Mouse (Mus musculus): ENCODE results near the gene Borcs8. TPM values are rescaled to one million over a fixed set of nuclear protein-coding genes. Genes with fewer than 3 reads are reported as not detected.

Borcs8 gene
- polyA plus RNA-seq, 2 experiments: 61.8 to 84.2 TPM

DNA sequence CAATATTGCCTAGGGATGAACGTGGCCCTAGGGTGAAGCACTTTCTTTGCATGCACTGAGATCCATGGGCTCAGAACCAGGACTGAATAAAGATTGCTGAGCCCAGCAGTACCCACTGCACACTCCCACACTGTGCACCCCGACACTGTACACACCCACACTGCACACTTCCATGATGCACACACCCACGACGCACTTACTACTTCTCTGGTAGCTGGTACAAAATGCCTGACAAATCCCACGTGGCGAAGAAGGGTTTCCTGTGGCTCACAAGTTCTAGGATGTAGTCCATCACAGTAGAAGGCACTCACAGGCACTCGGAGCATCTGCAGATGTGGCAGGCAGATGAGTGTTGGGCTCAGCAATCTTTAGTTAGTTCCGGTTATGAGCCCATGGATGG, 14.3 kb upstream of the Borcs8 start:
- no peak for TF ChIP-seq POLR2A (IDR thresholded peaks at IDR 0.05; ENCODE audit: borderline replicate concordance, extremely low read depth, insufficient read depth, insufficient read length)
- Histone ChIP-seq H3K27me3 (ENCODE audit: control insufficient read depth, insufficient read depth, low read length) (peaks cover 2% of the 10 kb centered on the region), H3K4me1 (ENCODE audit: control insufficient read depth, insufficient read depth, low read length) (0 out of 2 replicates have a peak, but pooled peaks cover 3% of the 10 kb centered on the region), H3K36me3 (ENCODE audit: control insufficient read depth, insufficient read depth, low read length) (no peaks in the 10 kb centered on the region), H3K4me3 (replicated peaks; ENCODE audit: low read length) (no peak overlapping the region), H3K4me2 (replicated peaks; ENCODE audit: low read depth, low read length, severe bottlenecking) (no peak overlapping the region), H3K27ac (replicated peaks; ENCODE audit: low read depth, low read length) (no peak overlapping the region), H3K9me3 (ENCODE audit: control insufficient read depth, low read length) (no peaks in the 10 kb centered on the region), H3K9ac (ENCODE audit: low read depth, low read length, severe bottlenecking) (no peak overlapping the region)
- no peak for DNase-seq (ENCODE audit: low spot score)
- no peak for ATAC-seq (ENCODE audit: low FRiP score, low read depth)
- 64% methylated on average over 8 of the region's 8 CpGs for WGBS

DNA sequence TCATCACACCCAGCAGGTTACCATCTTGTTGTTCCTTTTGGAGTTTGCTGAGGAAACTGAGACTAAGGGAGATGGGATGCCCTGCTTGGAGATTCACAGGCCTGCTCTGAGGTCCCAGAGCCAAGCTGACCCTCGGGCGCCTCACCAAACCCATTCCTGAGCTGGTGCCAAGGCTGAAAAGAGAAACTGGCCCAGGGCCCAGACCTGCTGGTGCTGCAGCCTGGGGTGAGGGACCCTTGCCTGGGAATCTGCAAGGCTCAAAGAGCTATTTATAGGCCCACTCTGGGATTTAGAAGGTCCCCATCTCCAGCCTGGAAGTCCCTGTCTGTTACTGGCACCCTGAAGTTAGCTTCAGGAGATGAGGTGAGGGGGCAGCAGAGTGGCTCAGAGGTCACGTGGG, 10.9 kb upstream of the Borcs8 start:
- H3K27me3 ChIP-seq (ENCODE audit: control insufficient read depth, insufficient read depth, low read length): no peaks in the 10 kb centered on the region

DNA sequence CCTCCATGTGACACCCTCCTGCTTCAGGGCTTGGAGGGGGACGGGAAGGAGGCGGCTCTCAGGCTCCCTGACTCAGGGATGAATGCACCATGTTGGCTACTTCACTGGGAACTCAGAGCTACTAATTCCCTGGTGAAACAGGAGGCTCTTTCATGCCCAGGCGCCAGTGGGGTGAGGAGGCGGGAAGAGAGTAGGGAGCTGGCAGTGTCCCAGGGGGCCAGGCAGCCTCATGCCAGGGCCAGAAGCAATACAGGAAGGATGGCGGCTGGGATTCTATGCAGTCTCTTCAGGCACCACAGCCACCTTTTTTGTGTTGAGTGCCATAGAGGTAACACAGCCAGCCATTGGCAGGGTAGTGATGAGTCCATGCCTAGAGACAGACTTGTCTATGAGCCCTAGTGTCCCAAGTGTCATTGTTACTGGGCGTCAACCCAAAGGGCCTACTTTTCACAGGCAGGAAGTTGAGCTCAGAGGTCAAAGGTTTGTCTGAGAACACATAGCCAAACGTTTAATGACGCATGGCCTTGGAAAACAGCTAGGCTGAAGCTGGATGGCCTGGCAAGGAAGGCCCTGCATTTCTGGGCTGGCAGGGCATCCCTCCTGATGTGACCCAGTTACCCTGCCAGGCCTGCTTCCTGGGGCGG, 9.9 kb upstream of the Borcs8 start:
- Histone ChIP-seq H3K9ac (ENCODE audit: low read depth, low read length, severe bottlenecking) (no peak overlapping the region), H3K27me3 (ENCODE audit: control insufficient read depth, insufficient read depth, low read length) (no peaks in the 10 kb centered on the region), H3K4me3 (replicated peaks; ENCODE audit: low read length) (no peak overlapping the region), H3K9me3 (ENCODE audit: control insufficient read depth, low read length) (no peaks in the 10 kb centered on the region), H3K27ac (replicated peaks; ENCODE audit: low read depth, low read length) (peak overlapping the region; percentile 19; the same call in 1 of the 2 replicates), H3K36me3 (ENCODE audit: control insufficient read depth, insufficient read depth, low read length) (peaks cover 23% of the 10 kb centered on the region), H3K4me1 (ENCODE audit: control insufficient read depth, insufficient read depth, low read length) (0 out of 2 replicates have a peak, but pooled peaks cover 6% of the 10 kb centered on the region), H3K4me2 (replicated peaks; ENCODE audit: low read depth, low read length, severe bottlenecking) (no peak overlapping the region)
- TF ChIP-seq POLR2A (IDR thresholded peaks at IDR 0.05; ENCODE audit: borderline replicate concordance, extremely low read depth, insufficient read depth, insufficient read length): no peak
- no peak for DNase-seq (ENCODE audit: low spot score)
- no peak for ATAC-seq (ENCODE audit: low FRiP score, low read depth)
- 71% methylated on average over 9 of the region's 9 CpGs for WGBS

More for the DNA sequence above, 10.9 kb upstream of the Borcs8 start:
- Histone ChIP-seq H3K9me3 (ENCODE audit: control insufficient read depth, low read length) (no peaks in the 10 kb centered on the region), H3K27ac (replicated peaks; ENCODE audit: low read depth, low read length) (no peak overlapping the region), H3K36me3 (ENCODE audit: control insufficient read depth, insufficient read depth, low read length) (peaks cover 13% of the 10 kb centered on the region), H3K9ac (ENCODE audit: low read depth, low read length, severe bottlenecking) (no peak overlapping the region), H3K4me2 (replicated peaks; ENCODE audit: low read depth, low read length, severe bottlenecking) (no peak overlapping the region), H3K4me3 (replicated peaks; ENCODE audit: low read length) (no peak overlapping the region), H3K4me1 (ENCODE audit: control insufficient read depth, insufficient read depth, low read length) (0 out of 2 replicates have a peak, but pooled peaks cover 6% of the 10 kb centered on the region)
- no peak for TF ChIP-seq POLR2A (IDR thresholded peaks at IDR 0.05; ENCODE audit: borderline replicate concordance, extremely low read depth, insufficient read depth, insufficient read length)
- ATAC-seq (ENCODE audit: low FRiP score, low read depth) (no peak), DNase-seq (ENCODE audit: low spot score) (no peak)
- 78% methylated on average over 3 of the region's 3 CpGs for WGBS

DNA sequence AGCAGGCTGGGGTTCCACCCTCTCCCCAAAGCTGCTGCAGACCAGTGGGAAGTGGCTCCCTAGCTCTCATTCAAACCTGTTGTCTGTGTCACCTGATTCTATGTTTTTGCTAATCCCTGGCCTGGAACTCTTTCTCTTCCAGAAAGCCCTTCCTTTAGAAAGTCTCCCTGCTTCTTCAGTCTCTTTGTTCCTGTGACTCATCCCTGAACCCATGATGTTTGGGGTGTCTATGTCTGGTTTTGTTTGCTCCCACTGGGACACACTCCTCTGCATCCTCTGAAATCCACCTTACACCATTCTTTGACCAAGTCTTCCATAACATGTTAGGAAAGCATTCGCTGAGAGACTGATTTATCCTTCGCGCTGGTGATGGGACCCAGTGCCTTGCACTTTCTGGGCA, 9.2 kb upstream of the Borcs8 start:
- DNase-seq (ENCODE audit: low spot score) (no peak), ATAC-seq (ENCODE audit: low FRiP score, low read depth) (no peak)
- peaks cover 29% of the 10 kb centered on the region for H3K36me3 ChIP-seq (ENCODE audit: control insufficient read depth, insufficient read depth, low read length)
- H3K4me1 ChIP-seq (ENCODE audit: control insufficient read depth, insufficient read depth, low read length): 0 out of 2 replicates have a peak, but pooled peaks cover 6% of the 10 kb centered on the region
- no peak overlapping the region for H3K9ac ChIP-seq (ENCODE audit: low read depth, low read length, severe bottlenecking)
- no peaks in the 10 kb centered on the region for H3K9me3 ChIP-seq (ENCODE audit: control insufficient read depth, low read length)
- H3K4me3 ChIP-seq (replicated peaks; ENCODE audit: low read length): no peak overlapping the region
- peak overlapping the region; percentile 19; the same call in 1 of the 2 replicates for H3K27ac ChIP-seq (replicated peaks; ENCODE audit: low read depth, low read length)
- no peaks in the 10 kb centered on the region for H3K27me3 ChIP-seq (ENCODE audit: control insufficient read depth, insufficient read depth, low read length)
- no peak for TF ChIP-seq POLR2A (IDR thresholded peaks at IDR 0.05; ENCODE audit: borderline replicate concordance, extremely low read depth, insufficient read depth, insufficient read length)
- 80% methylated on average over 3 of the region's 3 CpGs for WGBS
- no peak overlapping the region for H3K4me2 ChIP-seq (replicated peaks; ENCODE audit: low read depth, low read length, severe bottlenecking)

DNA sequence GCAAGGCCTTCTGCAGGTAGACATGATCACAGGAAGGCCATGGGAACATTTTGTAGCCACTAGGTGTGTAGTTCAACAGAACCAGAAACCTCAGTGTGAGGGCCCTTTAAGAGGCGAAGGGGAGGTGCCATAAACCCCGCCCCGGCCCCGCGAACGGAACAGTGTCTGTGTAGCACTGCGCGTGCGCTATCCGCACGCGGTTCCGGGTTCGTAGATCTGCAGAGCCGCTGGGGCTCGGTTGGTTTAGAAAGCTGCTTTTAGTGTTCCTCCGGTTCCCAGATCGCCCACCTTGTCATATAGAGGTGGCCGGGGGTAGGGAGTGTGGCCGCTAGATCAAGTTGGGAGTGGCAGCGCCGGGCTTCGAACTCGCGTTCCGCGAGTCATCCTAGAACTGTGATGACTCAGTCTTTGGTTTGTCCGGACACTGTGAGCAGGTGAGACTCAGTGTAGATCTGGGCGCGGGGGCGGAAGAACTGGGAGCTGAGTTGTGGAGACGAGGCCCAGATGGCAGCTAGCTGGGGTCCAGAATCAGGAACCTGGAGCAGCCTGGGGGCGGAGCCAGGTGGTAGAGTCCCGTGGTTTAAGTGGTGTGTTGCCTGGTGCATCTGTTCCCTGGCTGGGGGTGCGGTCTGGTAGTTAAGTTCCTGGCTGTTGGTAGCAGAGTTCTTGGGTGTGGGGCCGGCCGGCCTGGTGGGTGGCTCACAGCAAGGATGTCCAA, 8.0 kb upstream of the Borcs8 start, which contains the start of gene Nr2c2ap:
Nr2c2ap (plus strand) TSS at position 168 of the 718 bp plus-strand sequence.
- H3K4me1 ChIP-seq (ENCODE audit: control insufficient read depth, insufficient read depth, low read length): 0 out of 2 replicates have a peak, but pooled peaks cover 6% of the 10 kb centered on the region
- peaks cover 41% of the 10 kb centered on the region for H3K36me3 ChIP-seq (ENCODE audit: control insufficient read depth, insufficient read depth, low read length)
- no peaks in the 10 kb centered on the region for H3K9me3 ChIP-seq (ENCODE audit: control insufficient read depth, low read length)
- peak; percentile 88 for ATAC-seq (ENCODE audit: low FRiP score, low read depth)
- WGBS: 1% methylated on average over 35 of the region's 37 CpGs
- H3K4me2 ChIP-seq (replicated peaks; ENCODE audit: low read depth, low read length, severe bottlenecking): peak within 1 kb of the TSS; percentile 82
- TF ChIP-seq POLR2A (IDR thresholded peaks at IDR 0.05; ENCODE audit: borderline replicate concordance, extremely low read depth, insufficient read depth, insufficient read length): peak; percentile 36; the same call in 1 of the 2 replicates
- DNase-seq (ENCODE audit: low spot score): peak; percentile 90
- H3K27ac ChIP-seq (replicated peaks; ENCODE audit: low read depth, low read length): no peak within 1 kb of the TSS
- no peaks in the 10 kb centered on the region for H3K27me3 ChIP-seq (ENCODE audit: control insufficient read depth, insufficient read depth, low read length)
- peak within 1 kb of the TSS; percentile 61 for H3K9ac ChIP-seq (ENCODE audit: low read depth, low read length, severe bottlenecking)
- peak within 1 kb of the TSS; percentile 73 for H3K4me3 ChIP-seq (replicated peaks; ENCODE audit: low read length)
